Mouse (Mus musculus) megakaryocyte, embryonic 14.5 days (primary cell): ENCODE measurements at regions not wholly inside any gene's neighbourhood (a gene's known extent, or its start where the extent isn't known, plus 50 kb on each side); places are given as distances from the start of the nearest gene placed in this dataset.

Source experiments
- FLI1 ChIP-seq: IDR thresholded peaks from 2 replicates; pipeline ENCODE4 v1.6.1; 2012; ENCODE audit warnings: low read length, inconsistent platforms, mixed read lengths
- GATA1 ChIP-seq: IDR thresholded peaks from 3 replicates; pipeline ENCODE4 v1.6.1; 2012; ENCODE audit warnings: mixed read lengths, low read length, inconsistent platforms, borderline replicate concordance

GRCm38 (mm10) chr17:72689606-72690005, 85.2 kb upstream of the Alk start:
- no peak for TF ChIP-seq GATA1
- no peak for TF ChIP-seq FLI1
